Mouse (Mus musculus) cerebellum, adult 2 months (tissue): ENCODE measurements around the gene Prps1. TPM values are rescaled to one million over a fixed set of nuclear protein-coding genes. Genes with fewer than 3 reads are reported as not detected.
A peak's percentile ranks its signal among the peaks of the same experiment; 100 is the strongest.

Source experiments
- DNase-seq, 2 experiments: peaks; one replicate each; pipeline ENCODE4 v3.0.0; 2021
- H3K27ac ChIP-seq: fragments of 200-500 bp; 2 replicates; pipeline ENCODE4 v1.5.1; 2012; ENCODE audit warnings: low read length, control low read depth, inconsistent platforms; ENCODE audit not compliant: insufficient read depth
- H3K27me3 ChIP-seq: fragments of 200-500 bp; 2 replicates; pipeline ENCODE4 v1.6.1; 2012; ENCODE audit warnings: inconsistent platforms, mild to moderate bottlenecking, low read length, moderate library complexity; ENCODE audit not compliant: control insufficient read depth, insufficient read depth
- H3K4me1 ChIP-seq: fragments of 200-500 bp; 2 replicates; pipeline ENCODE4 v1.6.1; 2011; ENCODE audit warnings: low read length; ENCODE audit not compliant: control insufficient read depth, insufficient read depth
- H3K4me3 ChIP-seq: fragments of 200-500 bp; replicated peaks from 2 replicates; pipeline ENCODE3; 2011; ENCODE audit warnings: mild to moderate bottlenecking, low read depth, low read length, control low read depth; ENCODE audit not compliant: insufficient read depth
- CTCF ChIP-seq: fragments of 200-500 bp; IDR thresholded peaks from 2 replicates; pipeline ENCODE4 v1.5.1; 2011; ENCODE audit warnings: low read depth, mild to moderate bottlenecking, control low read depth, low read length, moderate library complexity, borderline replicate concordance; ENCODE audit not compliant: insufficient read depth
- POLR2A ChIP-seq: fragments of 200-500 bp; IDR thresholded peaks from 2 replicates; pipeline ENCODE4 v1.6.1; 2011; ENCODE audit warnings: low read length, control low read depth, borderline replicate concordance; ENCODE audit not compliant: insufficient read depth
- WGBS: fragments of 180-500 bp; shearing (Covaris S2); methylation state at CpG from one replicate; pipeline ENCODE4 v1.1.7; 2018; 5-methylcytosine and 5-hydroxymethylcytosine counted together
- polyA plus RNA-seq: library from polyadenylated mRNA; depleted of rRNA; stranded (reverse); fragments of >200 nt; gene quantifications from 2 replicates; pipeline ENCODE4 v1.2.3, GENCODE M21; 2012; rRNA removed

The Prps1 gene
- 48.9 and 52.2 TPM in 2 replicates for polyA plus RNA-seq

- peak within 1 kb of the TSS; percentile 35; the same call in 1 of the 2 replicates for H3K27ac ChIP-seq
- no peaks in the 10 kb centered on the region for H3K27me3 ChIP-seq
- H3K4me1 ChIP-seq = no peaks in the 10 kb centered on the region
- DNase-seq = peak; percentile 83 to 84
- peak within 1 kb of the TSS; percentile 90 for H3K4me3 ChIP-seq
- peak; percentile 64; the same call in 1 of the 2 replicates for TF ChIP-seq POLR2A
- TF ChIP-seq CTCF = no peak
- 14% methylated on average over 26 of the region's 26 CpGs for WGBS
Observed at GRCm38 (mm10) chrX:140456279-140456731, at the start of gene Prps1. Gene Prps1 (plus strand): TSS chrX:140456613.

- Histone ChIP-seq H3K27me3 (no peaks in the 10 kb centered on the region), H3K27ac (no peak overlapping the region), H3K4me1 (no peaks in the 10 kb centered on the region), H3K4me3 (no peak overlapping the region)
- DNase-seq = no peak
- 78% methylated on average over 5 of the region's 5 CpGs for WGBS
- TF ChIP-seq POLR2A = no peak
- TF ChIP-seq CTCF = no peak
Observed at GRCm38 (mm10) chrX:140407593-140407992, 48.8 kb upstream of the Prps1 start.

GRCm38 (mm10) chrX:140418467-140418866, 37.9 kb upstream of the Prps1 start:
- H3K27ac ChIP-seq = no peak overlapping the region
- H3K4me3 ChIP-seq = no peak overlapping the region
- WGBS = 88% methylated on average over 4 of the region's 4 CpGs
- DNase-seq = no peak
- TF ChIP-seq POLR2A (no peak), CTCF (no peak)
- H3K27me3 ChIP-seq = no peaks in the 10 kb centered on the region
- no peaks in the 10 kb centered on the region for H3K4me1 ChIP-seq

GRCm38 (mm10) chrX:140427124-140427523, 29.3 kb upstream of the Prps1 start:
- H3K4me1 ChIP-seq = peaks cover 12% of the 10 kb centered on the region
- TF ChIP-seq CTCF = no peak
- 73% methylated on average over 4 of the region's 4 CpGs for WGBS
- no peak overlapping the region for H3K4me3 ChIP-seq
- DNase-seq = no peak
- H3K27me3 ChIP-seq = no peaks in the 10 kb centered on the region
- H3K27ac ChIP-seq = no peak overlapping the region

GRCm38 (mm10) chrX:140428252-140428651, 28.2 kb upstream of the Prps1 start:
- no peak overlapping the region for H3K4me3 ChIP-seq
- WGBS = 79% methylated on average over 8 of the region's 8 CpGs
- peaks cover 12% of the 10 kb centered on the region for H3K4me1 ChIP-seq
- DNase-seq = no peak
- H3K27me3 ChIP-seq = no peaks in the 10 kb centered on the region
- H3K27ac ChIP-seq = no peak overlapping the region
- no peak for TF ChIP-seq POLR2A
- no peak for TF ChIP-seq CTCF

- H3K4me1 ChIP-seq = peaks cover 12% of the 10 kb centered on the region
- TF ChIP-seq CTCF (no peak), POLR2A (no peak)
- no peak overlapping the region for H3K4me3 ChIP-seq
- no peaks in the 10 kb centered on the region for H3K27me3 ChIP-seq
- no peak for DNase-seq
- H3K27ac ChIP-seq = no peak overlapping the region
- 81% methylated on average over 5 of the region's 5 CpGs for WGBS
Observed at GRCm38 (mm10) chrX:140429985-140430384, 26.4 kb upstream of the Prps1 start.

GRCm38 (mm10) chrX:140430506-140430905, 25.9 kb upstream of the Prps1 start:
- 37% methylated on average over 12 of the region's 12 CpGs for WGBS
- Histone ChIP-seq H3K27ac (no peak overlapping the region), H3K4me3 (no peak overlapping the region), H3K27me3 (no peaks in the 10 kb centered on the region), H3K4me1 (peaks cover 12% of the 10 kb centered on the region)
- no peak for TF ChIP-seq CTCF
- no peak for TF ChIP-seq POLR2A
- DNase-seq = peak; percentile 53 to 59

- H3K4me1 ChIP-seq = peaks cover 12% of the 10 kb centered on the region
- no peaks in the 10 kb centered on the region for H3K27me3 ChIP-seq
- no peak overlapping the region for H3K4me3 ChIP-seq
- no peak for TF ChIP-seq POLR2A
- TF ChIP-seq CTCF = no peak
- WGBS = 79% methylated on average over 15 of the region's 15 CpGs
- no peak for DNase-seq
- H3K27ac ChIP-seq = no peak overlapping the region
Observed at GRCm38 (mm10) chrX:140431981-140432380, 24.4 kb upstream of the Prps1 start.
